Mouse (Mus musculus) frontal cortex, adult 2 months (tissue): ENCODE measurements around the gene Sgms1. TPM values are rescaled to one million over a fixed set of nuclear protein-coding genes. Genes with fewer than 3 reads are reported as not detected.

Experiments
- DNase-seq, 2 experiments: peaks; one replicate each; pipeline ENCODE4 v3.0.0; 2022; ENCODE audit warnings: low spot score in 1 of 2; ENCODE audit errors: extremely low spot score in 1 of 2
- polyA plus RNA-seq: library from polyadenylated mRNA; depleted of rRNA; stranded (reverse); fragments of >200 nt; gene quantifications from 2 replicates; pipeline ENCODE4 v1.2.3, GENCODE M21; 2012

Sgms1 gene
- polyA plus RNA-seq, 1 experiment: 27.9 TPM

DNA sequence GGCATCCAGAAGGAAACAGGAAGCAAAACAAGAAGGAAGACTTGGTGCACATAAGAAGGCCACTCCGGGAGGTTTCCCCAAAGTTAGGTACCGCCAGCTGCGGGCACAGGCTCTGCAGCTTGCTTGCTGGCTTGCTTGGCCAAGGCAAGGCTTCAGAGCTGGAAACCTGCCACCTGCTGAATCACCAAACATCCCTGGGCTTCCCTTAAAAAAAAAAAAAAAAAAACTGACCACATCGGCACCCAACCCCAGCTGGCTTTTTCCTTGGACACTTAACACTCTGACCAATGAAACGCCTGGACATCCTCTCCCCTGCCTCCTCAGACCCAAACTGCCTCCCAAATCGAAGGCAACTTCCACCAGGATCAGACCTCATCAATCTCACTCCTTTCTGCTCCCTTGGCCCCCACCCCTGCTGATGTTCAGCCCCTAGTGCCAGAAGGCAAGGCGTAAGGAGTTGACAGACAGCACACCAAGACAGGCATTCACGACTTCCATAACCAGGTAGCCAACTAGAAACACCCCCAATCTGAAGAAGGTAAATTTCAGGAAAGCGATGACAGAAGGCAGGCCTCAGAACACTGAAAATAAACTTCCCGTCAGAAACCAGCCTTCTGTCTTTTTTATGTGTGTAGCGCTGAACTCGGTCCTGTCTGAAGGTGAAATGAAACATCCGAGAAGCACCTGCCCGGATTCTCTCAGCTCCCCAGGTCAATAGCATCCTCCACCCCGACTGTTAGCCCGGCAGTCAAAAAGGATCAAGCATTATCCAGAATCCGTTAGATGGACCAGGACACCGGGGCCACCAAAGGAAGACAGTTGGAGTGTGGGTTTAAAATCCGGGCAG lies 2.7 kb downstream of the Sgms1 start:
- peak in 1 of 2 experiments; percentile 66 for DNase-seq

DNA sequence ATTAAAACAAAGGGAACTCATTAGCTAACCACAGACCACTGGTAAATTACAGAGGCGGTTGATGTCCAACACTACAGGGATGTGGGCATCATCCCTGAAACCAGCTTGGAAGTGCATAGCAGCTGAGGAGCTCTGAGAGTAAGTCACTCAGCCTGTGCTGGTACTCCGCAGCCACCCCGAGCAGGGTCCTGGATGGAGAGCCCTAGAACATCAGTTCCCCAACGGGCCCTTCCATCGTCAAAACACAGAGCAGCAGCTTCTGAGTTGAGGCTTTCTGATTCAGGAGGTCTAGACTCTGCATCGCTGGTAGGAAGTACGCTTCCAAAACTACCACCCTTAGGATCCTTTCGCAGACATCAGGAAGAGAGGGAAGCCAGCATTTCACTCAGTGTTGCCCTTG lies 5.8 kb downstream of the Sgms1 start:
- no peak for DNase-seq

DNA sequence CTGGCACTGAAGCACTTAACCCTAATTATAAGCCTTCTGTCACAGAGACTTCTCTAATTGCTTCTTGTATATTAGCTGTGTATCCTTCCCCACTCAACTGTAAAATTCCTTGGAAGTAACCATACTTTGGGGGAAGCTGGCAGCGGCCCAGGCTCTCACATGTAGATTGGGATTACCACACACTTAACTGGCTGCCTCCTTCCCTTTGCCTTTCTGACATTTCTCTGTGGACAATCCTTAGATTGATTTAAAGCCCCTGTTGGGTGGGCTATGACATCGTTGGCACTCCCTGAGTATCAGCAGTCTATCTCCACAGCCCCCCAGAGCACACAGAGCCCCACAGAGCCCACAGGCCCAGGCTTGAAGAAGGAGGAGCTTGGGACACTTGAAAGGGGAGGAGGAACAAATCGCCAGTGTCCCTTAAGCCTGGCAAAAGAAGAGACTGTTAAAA lies 8.0 kb downstream of the Sgms1 start:
- no peak for DNase-seq

DNA sequence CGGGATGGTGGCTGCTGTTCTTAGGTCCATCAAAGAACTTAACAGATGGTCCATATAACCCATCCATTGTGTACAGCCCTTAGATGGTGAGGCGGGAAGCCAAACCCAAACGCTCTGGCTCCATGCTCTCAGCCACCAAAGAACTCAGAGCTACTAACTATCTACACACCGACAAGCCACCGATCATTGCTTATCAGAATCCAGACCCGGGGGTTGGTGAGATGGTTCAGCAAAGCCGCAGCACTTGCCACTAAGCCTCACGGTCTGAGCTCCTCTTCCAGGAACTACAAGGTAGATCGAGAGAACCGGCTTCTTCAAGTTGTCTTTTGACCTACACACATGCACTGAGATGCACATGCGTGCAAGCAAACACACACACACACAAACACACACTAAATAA lies 8.8 kb downstream of the Sgms1 start:
- no peak for DNase-seq

DNA sequence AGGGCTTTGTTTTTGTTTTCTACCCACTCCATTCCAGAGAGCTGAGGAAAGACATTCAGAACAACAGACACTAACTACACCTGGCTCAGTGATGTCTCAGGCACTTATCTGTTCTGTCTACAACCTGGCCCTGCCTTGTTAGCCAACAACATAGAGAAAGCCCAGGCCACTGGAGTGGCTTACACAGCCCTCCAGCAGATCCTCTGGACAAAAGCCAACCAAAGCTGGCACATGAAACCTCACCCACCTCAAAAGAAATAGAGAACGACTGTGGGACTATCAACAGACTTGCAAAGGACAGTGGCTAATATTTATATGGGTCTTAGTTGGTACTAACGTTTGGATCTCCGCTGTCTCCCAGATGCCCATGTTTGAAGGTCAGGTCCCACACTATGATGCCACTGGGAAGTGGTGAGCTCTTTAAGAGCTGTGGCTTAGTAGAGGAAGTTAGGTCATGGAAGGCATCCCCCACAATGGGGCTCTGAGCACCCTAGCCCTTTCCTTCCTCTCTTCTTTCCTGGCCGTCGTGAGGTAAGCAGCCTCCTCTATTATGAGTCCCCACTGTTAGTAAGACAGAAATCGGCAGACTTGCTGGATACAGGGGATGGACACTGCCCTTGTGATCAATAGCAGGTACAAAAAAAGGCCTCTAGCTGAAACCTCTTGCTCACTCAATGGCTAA lies 10.1 kb downstream of the Sgms1 start:
- DNase-seq: no peak

DNA sequence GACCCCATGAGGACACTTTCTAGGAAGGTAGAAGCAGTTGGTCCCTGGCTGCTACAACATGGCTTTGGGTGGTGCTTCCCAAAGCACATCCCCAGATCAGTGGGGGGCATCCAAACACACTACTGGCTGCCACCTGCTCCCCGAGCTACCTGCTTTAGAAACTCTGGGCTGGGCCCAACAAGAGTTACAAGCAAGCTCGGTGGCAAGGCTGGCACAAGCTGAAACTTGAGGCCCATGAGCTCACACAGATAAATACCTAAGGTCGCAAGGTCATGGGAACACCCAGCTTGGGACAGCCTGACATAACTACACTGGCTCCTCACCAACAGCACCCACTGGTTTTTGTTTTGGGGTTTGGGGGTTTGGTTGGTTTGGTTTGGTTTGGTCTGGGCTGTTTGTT lies 10.9 kb downstream of the Sgms1 start:
- no peak for DNase-seq

DNA sequence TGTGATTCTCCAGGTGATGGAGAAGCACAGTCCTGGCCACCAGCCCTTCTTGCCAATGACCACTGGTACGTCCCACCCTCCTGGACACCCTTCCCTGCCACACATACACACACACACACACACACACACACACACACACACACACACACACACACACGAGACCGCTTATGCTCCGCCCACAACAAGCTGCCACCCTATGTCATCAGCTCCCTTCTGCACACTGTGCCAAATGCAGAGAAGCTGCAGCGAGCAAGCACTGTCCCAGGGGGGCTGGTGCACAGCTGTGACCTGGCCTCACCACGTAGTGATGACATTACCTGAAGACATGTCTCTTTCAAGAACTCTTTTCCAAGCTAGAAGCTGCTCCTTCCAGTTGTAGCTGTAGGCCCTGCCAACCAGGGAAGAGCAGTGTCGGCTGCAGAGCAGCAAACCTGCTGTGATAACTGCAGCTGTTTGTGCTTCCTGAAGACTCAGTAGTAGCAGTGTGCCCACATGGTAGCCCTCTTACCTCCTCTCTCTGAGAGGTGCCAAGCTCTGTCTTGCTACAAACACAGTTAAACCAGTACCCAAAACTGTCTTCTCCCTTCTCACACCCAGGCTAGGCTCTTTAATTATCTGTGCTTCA lies 11.7 kb downstream of the Sgms1 start:
- no peak for DNase-seq

DNA sequence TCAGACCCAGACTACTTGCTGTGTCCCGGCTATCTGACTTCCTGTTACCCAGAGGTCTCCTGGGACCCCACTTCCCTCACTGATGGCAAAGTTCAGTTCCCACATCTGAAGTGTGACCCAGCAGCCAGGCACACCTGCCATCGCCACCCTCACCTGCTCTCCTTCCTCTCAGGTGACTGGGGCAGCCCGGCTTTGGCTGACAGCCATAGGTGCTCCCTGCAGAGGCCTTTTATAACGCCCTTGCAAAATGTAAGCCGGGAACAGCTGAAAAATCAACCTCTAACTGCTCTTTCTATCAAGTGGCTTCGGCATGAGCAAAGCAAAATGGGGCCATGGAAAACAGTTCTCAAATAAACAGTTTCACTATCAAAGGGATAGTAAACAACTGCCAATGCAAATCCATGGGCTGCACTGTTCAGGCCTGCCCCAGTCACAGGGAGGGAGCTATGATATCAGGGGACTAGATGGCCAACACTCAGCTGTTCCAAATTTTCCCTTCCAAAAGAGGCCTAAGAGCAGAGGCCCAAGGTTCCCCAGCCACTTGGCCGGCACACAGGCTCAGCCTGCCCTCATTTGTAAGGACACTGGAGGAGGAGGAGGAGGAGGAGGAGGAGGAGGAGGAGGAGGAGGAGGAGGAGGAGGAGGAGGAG lies 12.5 kb downstream of the Sgms1 start:
- DNase-seq: no peak

DNA sequence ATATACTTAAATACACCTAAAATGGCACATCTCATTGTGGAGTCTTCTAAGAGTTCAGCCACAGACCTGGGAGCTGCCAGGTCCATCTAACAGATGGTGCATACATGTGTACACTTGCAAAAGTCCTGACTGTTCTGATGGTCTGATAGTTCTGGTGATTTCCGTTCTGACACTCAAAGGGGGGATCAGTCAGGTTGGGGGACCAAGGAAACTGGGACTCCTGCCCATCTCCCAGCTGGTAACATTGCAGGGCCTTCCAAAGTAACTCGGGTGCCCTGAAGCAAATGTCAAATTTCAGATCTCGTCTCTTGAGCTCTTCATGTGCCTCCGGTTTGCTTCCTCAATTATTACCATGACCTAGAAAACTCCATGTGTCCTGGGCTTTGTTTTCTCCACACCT lies 13.5 kb downstream of the Sgms1 start:
- DNase-seq: no peak

DNA sequence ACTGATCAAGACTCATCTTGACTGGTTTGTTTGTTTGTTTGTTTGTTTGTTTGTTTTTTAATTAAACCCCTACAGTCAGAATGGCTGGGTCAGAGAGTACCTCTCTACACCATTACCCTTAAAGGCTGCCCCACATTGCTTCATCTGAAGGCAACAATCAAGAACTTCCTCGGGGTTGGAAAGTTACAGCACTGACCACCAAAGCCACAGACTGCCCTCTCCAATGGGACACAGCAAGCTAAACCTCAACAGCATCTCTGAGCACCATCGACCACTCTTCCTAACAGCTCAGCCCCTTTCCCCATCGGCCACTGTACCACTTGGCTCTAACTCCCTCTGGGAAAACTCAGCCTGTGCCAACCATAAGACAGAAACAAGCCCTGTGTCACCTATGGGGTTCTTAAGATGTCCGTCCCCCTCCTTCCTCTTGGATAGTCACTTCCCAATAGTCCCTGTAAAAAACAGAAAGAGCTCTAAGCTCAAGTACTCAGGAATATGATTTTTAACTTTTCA lies 14.0 kb downstream of the Sgms1 start:
- no peak for DNase-seq

DNA sequence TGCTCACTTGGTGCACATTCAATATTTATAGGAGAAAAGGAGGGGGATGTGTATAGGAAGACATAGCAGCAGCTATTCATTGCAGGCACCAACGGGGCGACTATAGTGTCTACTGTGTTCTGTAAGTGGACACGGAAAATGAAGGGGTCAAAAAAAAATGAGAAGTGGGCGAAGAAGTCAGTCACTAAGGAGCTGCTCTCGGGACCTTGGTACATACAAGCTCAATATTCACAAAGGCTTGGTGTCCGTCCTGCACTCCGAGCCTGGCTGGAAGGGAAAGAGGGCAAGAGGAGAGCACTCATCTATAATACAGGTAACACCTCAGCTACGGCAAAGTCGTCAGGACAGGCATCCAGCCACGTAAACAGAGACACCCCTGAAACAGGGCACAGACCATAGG lies 14.8 kb downstream of the Sgms1 start:
- no peak for DNase-seq

DNA sequence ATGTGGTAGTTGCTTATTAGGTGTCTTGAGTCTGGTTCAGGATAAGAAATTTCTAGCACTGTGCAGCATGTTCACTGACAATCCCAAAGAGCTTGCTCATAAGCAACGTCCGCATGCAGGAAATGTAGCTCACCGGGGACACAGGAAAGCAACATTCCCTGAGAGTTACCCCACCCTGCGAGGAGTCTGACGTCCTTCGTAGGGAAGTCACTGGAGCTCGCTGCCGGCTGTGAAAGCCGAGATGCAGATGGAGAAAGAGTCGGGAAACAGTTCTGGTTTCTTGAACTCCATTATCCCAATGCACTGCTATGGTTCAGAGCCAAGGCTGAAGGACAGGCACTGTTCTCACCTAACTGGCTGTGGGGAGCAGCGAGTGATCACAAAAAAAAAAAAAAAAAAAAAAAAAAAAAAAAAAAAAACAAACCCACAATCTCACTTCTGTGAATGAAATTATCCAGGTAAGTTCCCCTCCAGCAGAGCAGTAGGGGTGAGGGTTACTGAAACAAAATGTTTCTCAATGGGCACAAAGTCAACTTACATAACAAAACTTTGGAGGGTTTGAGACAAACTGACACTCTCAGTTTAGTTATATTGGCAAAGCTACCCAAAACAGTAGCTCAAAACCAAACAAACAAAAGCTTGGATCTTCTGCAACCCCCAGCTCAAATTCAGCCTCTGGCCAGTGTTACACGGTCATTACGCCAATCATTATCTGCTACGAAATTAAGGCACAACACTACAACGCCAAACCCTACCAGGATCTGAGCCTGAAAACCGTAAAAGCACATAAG lies 15.5 kb downstream of the Sgms1 start:
- DNase-seq: no peak

DNA sequence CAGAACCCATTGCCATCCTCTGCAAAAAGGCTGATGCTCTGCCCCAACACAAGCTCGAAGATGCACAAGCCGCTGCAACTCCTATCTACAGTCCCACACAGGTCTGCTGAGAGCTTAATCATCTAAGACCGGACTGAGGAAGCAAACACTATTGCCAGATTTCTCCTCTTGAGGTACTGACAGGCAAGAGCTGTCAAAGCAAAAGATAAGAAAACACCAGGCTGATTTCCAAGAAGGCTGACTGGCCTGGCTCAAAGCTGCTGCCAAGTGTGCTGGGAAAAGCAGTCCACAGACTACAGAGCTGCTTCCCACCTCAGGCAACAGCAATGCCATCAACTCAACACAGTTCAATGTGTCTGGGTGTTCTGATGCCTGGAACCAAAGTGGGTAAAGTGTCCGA lies 17.1 kb downstream of the Sgms1 start:
- no peak for DNase-seq

DNA sequence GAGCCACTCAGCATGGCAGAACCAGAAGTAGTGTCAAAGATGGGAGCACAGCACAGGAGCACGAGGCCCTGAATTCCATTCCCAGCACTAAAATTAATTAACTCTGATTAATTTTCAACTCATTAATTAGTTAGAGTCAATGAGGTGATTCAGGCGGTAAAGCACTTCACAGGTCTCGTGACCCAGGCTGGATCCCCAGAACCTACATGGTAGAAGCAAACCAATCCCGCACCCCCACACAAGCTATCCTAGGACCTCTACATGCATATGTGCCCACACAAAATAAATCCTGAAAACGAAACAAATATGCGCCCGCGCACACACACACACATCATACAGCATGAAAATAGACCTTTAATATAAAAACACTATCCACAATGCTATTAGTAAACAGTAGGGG lies 22.2 kb downstream of the Sgms1 start:
- DNase-seq: no peak

DNA sequence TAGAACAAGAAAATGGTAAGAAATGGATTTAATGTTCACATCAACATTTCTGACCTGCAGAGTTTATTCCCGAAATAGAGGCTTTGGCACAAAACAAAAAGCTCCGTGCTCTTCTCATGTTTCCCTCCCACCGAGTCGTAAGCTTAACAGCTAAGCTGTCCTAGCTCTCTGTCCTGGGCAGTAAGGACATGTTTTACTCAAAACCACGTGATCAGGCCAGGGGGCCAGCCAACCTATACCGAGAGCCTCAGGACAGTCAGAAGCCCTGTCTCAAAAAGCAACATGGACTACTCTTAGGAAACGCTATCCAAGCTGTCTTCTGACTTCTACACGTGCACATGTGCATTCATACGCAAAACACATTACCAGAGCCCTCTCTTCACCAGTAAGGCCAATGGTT lies 23.1 kb downstream of the Sgms1 start:
- no peak for DNase-seq

DNA sequence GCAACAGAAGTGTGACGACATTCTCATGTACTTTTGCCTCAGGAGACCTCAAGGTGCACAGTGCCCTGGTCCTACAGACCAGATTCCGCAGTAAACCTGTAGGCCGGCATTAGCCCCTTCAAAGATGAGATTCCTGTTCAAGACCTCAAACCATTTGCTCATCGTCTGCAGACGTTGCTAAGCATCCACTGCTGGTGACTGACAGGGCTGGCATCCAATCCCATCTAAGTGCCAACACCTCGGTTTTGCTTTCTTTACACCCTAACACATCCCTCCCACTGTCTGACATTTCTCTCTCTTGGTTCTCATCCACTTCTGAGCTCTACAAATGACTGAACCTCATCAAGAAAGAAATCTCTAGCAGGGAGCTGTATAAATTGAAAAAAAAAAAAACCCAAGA lies 24.4 kb downstream of the Sgms1 start:
- peak; percentile 72 to 84 for DNase-seq

DNA sequence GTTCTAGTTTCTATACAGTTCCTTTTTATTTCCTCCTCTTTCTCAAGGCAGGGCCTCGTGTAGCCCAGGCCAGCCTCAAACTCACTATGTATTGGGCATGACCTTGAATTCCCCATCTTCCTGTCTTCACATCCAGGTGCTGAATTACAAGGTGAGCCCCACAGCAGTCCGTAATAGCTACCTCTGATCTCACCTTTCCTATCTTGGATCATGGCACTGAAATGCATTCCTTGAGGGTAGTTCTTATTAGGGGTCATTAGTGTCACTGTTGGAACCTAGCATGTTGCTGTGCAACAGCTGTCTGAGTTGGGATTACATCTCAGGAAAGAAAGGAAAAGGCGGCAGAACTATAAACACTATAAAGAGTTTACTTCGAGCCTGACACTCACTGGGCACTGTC lies 25.9 kb downstream of the Sgms1 start:
- DNase-seq: no peak

DNA sequence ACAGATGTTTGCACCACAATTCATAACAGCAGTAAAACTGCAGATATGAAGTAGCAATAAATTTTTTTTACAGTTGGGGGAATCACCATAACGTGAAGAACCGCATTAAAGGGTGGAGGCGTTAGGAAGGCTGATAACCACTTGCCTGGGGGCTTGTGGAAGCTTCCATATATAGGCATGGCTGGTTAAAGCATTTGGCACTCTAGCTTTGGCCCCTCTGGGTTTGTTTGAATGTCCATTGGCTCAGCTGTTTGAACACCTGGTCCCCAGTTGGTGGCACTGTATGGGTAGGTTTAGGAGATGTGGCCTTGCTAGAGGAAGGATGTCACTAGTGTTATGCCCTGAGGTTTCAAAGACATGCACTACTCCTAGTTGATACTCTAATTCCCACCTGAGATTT lies 27.0 kb downstream of the Sgms1 start:
- DNase-seq: no peak

DNA sequence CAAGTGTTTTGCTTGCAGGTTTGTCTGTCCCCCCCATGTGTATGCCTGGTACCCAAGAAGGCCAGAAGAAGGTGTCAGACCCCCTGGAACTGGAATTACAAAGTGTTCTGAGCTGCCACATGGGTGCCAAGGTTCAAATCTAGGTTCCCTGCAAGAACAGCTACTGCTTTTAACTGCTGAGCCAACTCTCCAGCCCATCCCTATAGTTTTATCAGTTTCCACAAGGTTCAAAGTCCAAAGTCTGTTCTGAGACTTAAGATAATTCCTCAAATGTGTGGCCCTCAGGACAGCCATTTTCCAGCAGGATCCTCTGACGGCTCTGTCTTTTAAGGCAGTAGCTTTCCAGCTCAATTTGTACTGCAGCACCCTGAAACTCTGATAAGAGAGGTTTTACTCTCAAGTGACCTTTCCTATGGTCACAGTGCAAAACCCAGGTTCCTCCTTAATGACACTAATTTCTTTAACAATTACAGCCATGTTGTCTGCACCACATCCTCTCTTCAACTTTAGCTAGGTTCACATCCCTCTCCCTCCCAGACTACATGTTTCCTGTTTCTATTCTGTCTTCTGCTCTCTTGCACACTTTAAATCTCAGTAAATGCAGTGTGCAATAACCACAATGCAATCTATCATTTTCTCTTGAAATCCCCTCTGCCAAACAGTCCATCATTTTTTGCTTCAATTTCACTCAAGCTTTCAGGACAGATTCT lies 28.4 kb downstream of the Sgms1 start:
- DNase-seq: no peak

DNA sequence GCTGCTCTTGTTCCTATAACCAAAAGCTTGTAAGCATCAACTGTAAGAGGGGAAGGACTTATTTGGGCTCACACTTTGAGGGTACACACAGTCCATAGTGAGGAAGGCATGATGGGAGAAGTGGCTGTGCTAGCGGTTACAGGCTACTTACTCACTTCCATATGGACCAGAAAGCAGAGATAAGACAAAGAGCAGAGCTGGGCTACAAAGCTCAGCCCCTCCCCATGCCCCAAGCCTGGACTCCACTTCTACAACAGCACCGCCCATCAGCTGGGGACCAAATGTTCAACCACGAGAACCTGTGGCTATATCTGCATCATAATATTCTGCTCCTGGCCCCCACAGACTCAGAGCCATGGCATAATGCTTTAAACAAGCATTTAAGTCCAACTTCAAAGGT lies 29.0 kb downstream of the Sgms1 start:
- DNase-seq: no peak
